Mouse (Mus musculus) cerebellum, adult 2 months (tissue): ENCODE data around the gene Inpp5d.

Source experiments
- CTCF ChIP-seq: fragments of 200-500 bp; IDR thresholded peaks from 2 replicates; pipeline ENCODE4 v1.5.1; 2011; ENCODE audit warnings: low read depth, mild to moderate bottlenecking, control low read depth, low read length, moderate library complexity, borderline replicate concordance; ENCODE audit not compliant: insufficient read depth
- POLR2A ChIP-seq: fragments of 200-500 bp; IDR thresholded peaks from 2 replicates; pipeline ENCODE4 v1.6.1; 2011; ENCODE audit warnings: low read length, control low read depth, borderline replicate concordance; ENCODE audit not compliant: insufficient read depth

DNA sequence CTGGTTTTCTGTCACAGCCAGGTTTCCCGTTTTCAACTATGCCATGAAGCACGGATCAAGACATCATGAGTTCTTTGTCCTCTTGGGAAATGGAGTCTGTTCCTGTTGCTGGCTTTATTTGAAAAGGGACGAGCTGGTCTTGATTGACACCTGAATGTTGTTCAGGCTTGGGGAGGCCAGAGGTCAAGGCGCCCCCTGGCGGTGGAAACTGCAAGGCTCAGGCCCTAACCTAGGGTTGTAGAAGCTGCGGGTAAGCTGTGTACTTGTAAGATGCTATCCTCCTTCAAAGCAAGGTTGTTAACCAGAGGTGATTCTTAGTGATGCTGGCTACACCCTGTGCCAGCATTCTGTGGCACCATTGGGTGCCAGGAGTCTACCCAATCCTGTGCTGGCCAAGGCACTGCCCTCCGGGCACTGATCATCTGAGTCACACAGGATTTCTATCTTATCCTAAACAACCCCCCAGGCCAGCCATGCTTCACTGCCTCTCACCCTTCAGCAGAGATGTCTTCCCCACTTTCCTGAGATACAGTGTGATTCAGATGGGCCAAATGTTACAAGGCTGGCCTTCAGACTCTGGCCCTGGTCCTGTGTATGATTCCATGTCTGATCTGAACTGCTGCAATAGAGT, 11.6 kb upstream of the Inpp5d start:
- TF ChIP-seq CTCF (peak; percentile 76), POLR2A (no peak)
